Mouse (Mus musculus) neural tube, embryonic 15.5 days (tissue): ENCODE results near the gene Irgc1. TPM values are rescaled to one million over a fixed set of nuclear protein-coding genes. Genes with fewer than 3 reads are reported as not detected.

Source experiments
- polyA plus RNA-seq: library from polyadenylated mRNA; unstranded; fragments of >200 nt; fragmentation: Nextera tagmentation; extraction: Ambion mirVana; gene quantifications from 2 replicates; pipeline ENCODE4 v1.2.1, GENCODE M21; 2015

Gene Irgc1
- polyA plus RNA-seq, 1 experiment from 2014 or later, result not detected

Other genes with a start within 250 kb of the Irgc1 start
- 5.1 and 5.9 TPM in 2 replicates for gene Zfp111, start 240.9 kb downstream of the Irgc1 start, polyA plus RNA-seq
- gene Zfp109, start 214.7 kb downstream of the Irgc1 start, polyA plus RNA-seq, result 4.4 and 4.5 TPM in 2 replicates
- gene Zfp108, start 197.5 kb downstream of the Irgc1 start, polyA plus RNA-seq, result 6.0 and 6.9 TPM in 2 replicates
- 6.3 and 8.8 TPM in 2 replicates for gene Zfp93, start 181.9 kb downstream of the Irgc1 start, polyA plus RNA-seq
- gene Zfp61, start 151.1 kb downstream of the Irgc1 start, polyA plus RNA-seq, result 42.0 and 44.7 TPM in 2 replicates
- 20.0 and 20.2 TPM in 2 replicates for gene Zfp94, start 135.6 kb downstream of the Irgc1 start, polyA plus RNA-seq
- 0.24 and 0.29 TPM in 2 replicates for gene Tescl, start 118.4 kb downstream of the Irgc1 start, polyA plus RNA-seq
- 0.06 TPM in 1 of 2 replicates, not detected in the other for gene Lypd5, start 103.1 kb downstream of the Irgc1 start, polyA plus RNA-seq
- gene Kcnn4, start 82.0 kb downstream of the Irgc1 start, polyA plus RNA-seq, result 3.0 and 11.2 TPM in 2 replicates
- 34.4 and 38.3 TPM in 2 replicates for gene Smg9, start 52.7 kb downstream of the Irgc1 start, polyA plus RNA-seq
- 1.7 and 4.6 TPM in 2 replicates for gene Plaur, start 10.2 kb upstream of the Irgc1 start, polyA plus RNA-seq
- gene Cadm4, start 29.7 kb upstream of the Irgc1 start, polyA plus RNA-seq, result 67.2 and 90.6 TPM in 2 replicates
- 215 and 282 TPM in 2 replicates for gene Zfp428, start 54.7 kb upstream of the Irgc1 start, polyA plus RNA-seq
- 0.98 and 1.2 TPM in 2 replicates for gene AC161166.1, start 60.2 kb upstream of the Irgc1 start, polyA plus RNA-seq
- gene Irgq, start 78.4 kb upstream of the Irgc1 start, polyA plus RNA-seq, result 18.8 and 21.1 TPM in 2 replicates
- gene Pinlyp, start 93.8 kb upstream of the Irgc1 start, polyA plus RNA-seq, result 0.51 TPM in 1 of 2 replicates, not detected in the other
- gene Xrcc1, start 94.0 kb upstream of the Irgc1 start, polyA plus RNA-seq, result 60.2 and 75.0 TPM in 2 replicates
- 29.3 and 33.2 TPM in 2 replicates for gene Ethe1, start 135.2 kb upstream of the Irgc1 start, polyA plus RNA-seq
- 12.9 and 17.5 TPM in 2 replicates for gene Zfp575, start 135.3 kb upstream of the Irgc1 start, polyA plus RNA-seq
- 0.37 TPM in 1 of 2 replicates, not detected in the other for gene Phldb3, start 158.5 kb upstream of the Irgc1 start, polyA plus RNA-seq
- 0.36 and 0.78 TPM in 2 replicates for gene Lypd3, start 184.3 kb upstream of the Irgc1 start, polyA plus RNA-seq
- gene Tex101, start 224.4 kb upstream of the Irgc1 start, polyA plus RNA-seq, result not detected in 2 replicates